Mouse (Mus musculus): ENCODE measurements around the gene B4galnt2. TPM values are rescaled to one million over a fixed set of nuclear protein-coding genes. Genes with fewer than 3 reads are reported as not detected.

Gene B4galnt2
- total and polyA plus RNA-seq, 2 experiments from 2014 or later: not detected

DNA sequence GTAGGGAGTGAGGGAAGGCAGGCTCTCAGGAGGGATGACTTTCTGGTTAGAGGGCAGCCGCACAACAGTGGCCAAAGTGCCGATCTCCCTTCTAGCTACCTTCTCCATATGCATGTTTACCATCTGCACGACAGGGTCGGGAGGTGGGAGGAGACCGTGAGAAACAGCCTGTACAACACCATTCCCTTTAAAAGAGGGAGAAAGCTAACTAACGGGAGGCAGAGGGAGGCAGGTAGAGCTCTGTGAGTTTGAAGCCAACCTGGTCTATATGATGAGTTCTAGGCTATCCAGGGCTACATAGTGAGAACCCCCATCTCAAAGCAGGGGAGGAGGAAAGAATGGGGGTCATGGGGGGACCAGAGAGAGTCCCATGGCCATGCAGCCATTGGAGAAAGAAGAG lies 78.9 kb downstream of the B4galnt2 start:
- Histone ChIP-seq H3K9me3 (ENCODE audit: low read length) (no peaks in the 10 kb centered on the region), H3K9ac (replicated peaks; ENCODE audit: low read length) (no peak overlapping the region), H3K4me3 (ENCODE audit: low read length) (no peak overlapping the region), H3K4me1 (ENCODE audit: insufficient read depth, low read length) (peaks cover 12% of the 10 kb centered on the region; the same call in 1 of the 2 replicates), H3K36me3 (ENCODE audit: insufficient read depth, low read length) (no peaks in the 10 kb centered on the region), H3K27ac (no peak overlapping the region), H3K27me3 (ENCODE audit: insufficient read depth, low read length) (peaks cover 36% of the 10 kb centered on the region), H3K4me2 (ENCODE audit: low read depth, low read length) (no peak overlapping the region)
- WGBS: 49% methylated on average over 6 of the region's 6 CpGs
- no peak for ATAC-seq
- TF ChIP-seq CTCF (IDR thresholded peaks at IDR 0.05; ENCODE audit: low read depth): no peak
- DNase-seq (ENCODE audit: low spot score): no peak

GRCm38 (mm10) chr11:95834742-95835710 lies 79.7 kb downstream of the B4galnt2 start:
- H3K4me3 ChIP-seq (ENCODE audit: low read length): no peak overlapping the region
- no peak for ATAC-seq
- no peak overlapping the region for H3K4me2 ChIP-seq (ENCODE audit: low read depth, low read length)
- H3K27me3 ChIP-seq (ENCODE audit: insufficient read depth, low read length): peaks cover 44% of the 10 kb centered on the region
- DNase-seq (ENCODE audit: low spot score): no peak
- no peaks in the 10 kb centered on the region for H3K36me3 ChIP-seq (ENCODE audit: insufficient read depth, low read length)
- WGBS: 22% methylated on average over 15 of the region's 15 CpGs
- no peaks in the 10 kb centered on the region for H3K9me3 ChIP-seq (ENCODE audit: low read length)
- peaks cover 17% of the 10 kb centered on the region for H3K4me1 ChIP-seq (ENCODE audit: insufficient read depth, low read length)
- H3K9ac ChIP-seq (replicated peaks; ENCODE audit: low read length): no peak overlapping the region
- no peak for TF ChIP-seq CTCF (IDR thresholded peaks at IDR 0.05; ENCODE audit: low read depth)
- no peak overlapping the region for H3K27ac ChIP-seq

- peaks cover 52% of the 10 kb centered on the region for H3K27me3 ChIP-seq (ENCODE audit: insufficient read depth, low read length)
- peaks cover 17% of the 10 kb centered on the region for H3K4me1 ChIP-seq (ENCODE audit: insufficient read depth, low read length)
- no peaks in the 10 kb centered on the region for H3K36me3 ChIP-seq (ENCODE audit: insufficient read depth, low read length)
- no peak overlapping the region for H3K9ac ChIP-seq (replicated peaks; ENCODE audit: low read length)
- 8% methylated on average over 22 of the region's 22 CpGs for WGBS
- DNase-seq (ENCODE audit: low spot score): no peak
- H3K4me2 ChIP-seq (ENCODE audit: low read depth, low read length): no peak overlapping the region
- no peak overlapping the region for H3K27ac ChIP-seq
- no peak overlapping the region for H3K4me3 ChIP-seq (ENCODE audit: low read length)
- H3K9me3 ChIP-seq (ENCODE audit: low read length): no peaks in the 10 kb centered on the region
- no peak for ATAC-seq
- TF ChIP-seq CTCF (IDR thresholded peaks at IDR 0.05; ENCODE audit: low read depth): no peak
These were observed 80.5 kb downstream of the B4galnt2 start for GRCm38 (mm10) chr11:95834143-95834667.

DNA sequence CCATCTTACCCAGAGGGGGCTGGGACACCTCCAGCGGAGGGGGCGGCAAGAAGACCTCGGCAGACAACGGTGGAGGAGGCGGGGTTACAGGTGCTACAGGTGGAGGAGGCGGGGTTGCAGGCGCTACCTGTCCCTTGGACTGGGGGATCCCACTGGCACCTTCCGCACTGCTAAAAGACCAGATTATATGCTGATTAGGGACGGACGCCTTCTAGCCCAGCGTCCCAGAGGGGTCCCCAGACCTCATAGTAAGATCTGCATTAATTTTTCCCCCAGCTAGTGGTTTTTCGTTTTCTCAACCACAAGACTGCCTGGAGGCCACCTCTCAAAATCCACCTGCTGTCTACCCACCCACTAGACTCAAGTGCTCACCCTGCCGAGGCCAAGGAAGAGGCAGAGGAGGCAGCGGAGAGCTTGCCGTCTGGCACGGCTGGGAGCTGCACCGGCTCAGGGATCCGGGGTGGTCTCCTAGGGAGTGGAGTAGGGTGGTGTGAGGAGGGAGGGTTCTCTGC lies 81.0 kb downstream of the B4galnt2 start:
- ATAC-seq (no peak), DNase-seq (ENCODE audit: low spot score) (no peak)
- 6% methylated on average over 18 of the region's 18 CpGs for WGBS
- H3K9ac ChIP-seq (replicated peaks; ENCODE audit: low read length): no peak overlapping the region
- no peak overlapping the region for H3K4me3 ChIP-seq (ENCODE audit: low read length)
- H3K9me3 ChIP-seq (ENCODE audit: low read length): no peaks in the 10 kb centered on the region
- H3K4me1 ChIP-seq (ENCODE audit: insufficient read depth, low read length): peaks cover 17% of the 10 kb centered on the region
- no peak for TF ChIP-seq CTCF (IDR thresholded peaks at IDR 0.05; ENCODE audit: low read depth)
- H3K36me3 ChIP-seq (ENCODE audit: insufficient read depth, low read length): no peaks in the 10 kb centered on the region
- H3K4me2 ChIP-seq (ENCODE audit: low read depth, low read length): no peak overlapping the region
- peaks cover 57% of the 10 kb centered on the region for H3K27me3 ChIP-seq (ENCODE audit: insufficient read depth, low read length)
- no peak overlapping the region for H3K27ac ChIP-seq

GRCm38 (mm10) chr11:95833006-95833570 lies 81.6 kb downstream of the B4galnt2 start:
- Histone ChIP-seq H3K4me1 (ENCODE audit: insufficient read depth, low read length) (peaks cover 17% of the 10 kb centered on the region), H3K4me3 (ENCODE audit: low read length) (no peak overlapping the region), H3K27me3 (ENCODE audit: insufficient read depth, low read length) (peaks cover 61% of the 10 kb centered on the region), H3K4me2 (ENCODE audit: low read depth, low read length) (no peak overlapping the region), H3K36me3 (ENCODE audit: insufficient read depth, low read length) (no peaks in the 10 kb centered on the region), H3K9me3 (ENCODE audit: low read length) (no peaks in the 10 kb centered on the region), H3K9ac (replicated peaks; ENCODE audit: low read length) (no peak overlapping the region), H3K27ac (no peak overlapping the region)
- 24% methylated on average over 8 of the region's 8 CpGs for WGBS
- DNase-seq (ENCODE audit: low spot score) (no peak), ATAC-seq (no peak)
- TF ChIP-seq CTCF (IDR thresholded peaks at IDR 0.05; ENCODE audit: low read depth): no peak

- DNase-seq (ENCODE audit: low spot score): no peak
- Histone ChIP-seq H3K36me3 (ENCODE audit: insufficient read depth, low read length) (no peaks in the 10 kb centered on the region), H3K9me3 (ENCODE audit: low read length) (no peaks in the 10 kb centered on the region), H3K4me1 (ENCODE audit: insufficient read depth, low read length) (peaks cover 17% of the 10 kb centered on the region), H3K4me2 (ENCODE audit: low read depth, low read length) (no peak overlapping the region), H3K4me3 (ENCODE audit: low read length) (no peak overlapping the region), H3K27ac (no peak overlapping the region), H3K9ac (replicated peaks; ENCODE audit: low read length) (no peak overlapping the region), H3K27me3 (ENCODE audit: insufficient read depth, low read length) (peaks cover 61% of the 10 kb centered on the region)
- ATAC-seq: no peak
- WGBS: 42% methylated on average over 18 of the region's 18 CpGs
- no peak for TF ChIP-seq CTCF (IDR thresholded peaks at IDR 0.05; ENCODE audit: low read depth)
These were observed 82.3 kb downstream of the B4galnt2 start for GRCm38 (mm10) chr11:95832129-95833005.

All from hindbrain, postnatal 0 days (tissue).